ENCODE assay signal across 8 mouse cellular contexts in the genomic region with DNA sequence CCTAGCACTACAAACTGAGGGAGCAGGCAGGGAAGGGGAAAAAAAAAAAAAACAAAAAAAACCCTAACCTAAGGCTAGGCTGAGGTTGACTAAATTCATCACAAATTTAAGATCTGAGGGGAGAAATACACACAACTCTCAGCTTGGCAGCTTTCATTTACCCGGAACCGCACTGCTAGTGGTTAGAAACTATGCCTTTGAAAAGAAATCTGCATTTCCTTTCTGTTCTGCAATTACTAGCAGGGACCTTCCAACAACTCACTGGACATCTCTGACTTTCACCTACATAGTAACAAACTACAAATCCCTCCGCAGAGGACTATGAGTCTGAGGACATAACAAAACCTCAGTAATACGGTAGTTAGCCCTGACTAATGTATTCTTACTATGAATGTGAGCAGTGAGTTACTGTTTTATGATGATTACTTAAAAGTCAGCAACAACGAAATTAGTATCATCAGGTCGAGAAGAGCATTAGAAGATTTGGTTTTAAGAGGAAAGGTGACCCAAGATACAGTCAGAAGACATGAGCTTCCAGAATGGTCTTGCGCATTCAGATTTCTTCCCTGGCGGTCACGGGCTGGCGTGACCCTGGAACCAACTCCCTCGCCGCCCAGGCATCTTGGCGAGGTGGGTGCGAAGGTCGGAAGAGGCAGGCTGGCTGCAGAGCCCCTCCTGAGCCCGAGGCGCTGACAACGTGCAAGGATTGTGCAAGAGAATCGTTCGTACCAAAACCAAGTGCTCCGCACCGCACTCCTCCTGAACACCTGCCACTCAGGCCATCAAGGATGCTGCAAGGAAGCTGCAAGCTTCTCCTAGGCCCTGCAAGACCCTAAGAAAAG. TPM values are rescaled to one million over a fixed set of nuclear protein-coding genes. Genes with fewer than 3 reads are reported as not detected.
DNase-seq lines count a peak whose midpoint lies in the region; ATAC-seq and TF ChIP-seq lines count a peak whose summit lies in the region.

No protein-coding gene starts in this region.

- intact Hi-C loops in heart, adult 2 months (cut with DNase I), result loop anchor here (1.0 to 5.0 kb wide), 3 partner anchors 14 to 261 kb away; partner anchors contain the start of genes Elmod2 and Tecr
- intact Hi-C loops in heart, postnatal 25 days (cut with DNase I), result no loop called here

- no peaks in the 10 kb centered on the region; the same call in 1 of the 2 replicates for H3K4me1 ChIP-seq in heart, adult 2 months (ENCODE audit: control insufficient read depth, insufficient read depth, low read length)
- peaks cover 26% of the 10 kb centered on the region for H3K4me1 ChIP-seq in embryonic facial prominence, embryonic 15.5 days
- H3K4me1 ChIP-seq in limb, embryonic 12.5 days (replicated peaks), result peaks cover 30% of the 10 kb centered on the region

- H3K27ac ChIP-seq in heart, adult 2 months, result peak overlapping the region; percentile 67
- peak overlapping the region; percentile 90 for H3K27ac ChIP-seq in embryonic facial prominence, embryonic 15.5 days (replicated peaks)
- H3K27ac ChIP-seq in limb, embryonic 12.5 days, result peak overlapping the region; percentile 90

- H3ac ChIP-seq in C2C12 (ENCODE audit: control insufficient read depth, insufficient read length, low read depth), result peak overlapping the region; percentile 61

- H3K36me3 ChIP-seq in heart, adult 2 months (ENCODE audit: control insufficient read depth, insufficient read depth, low read length), result peaks cover 4% of the 10 kb centered on the region
- no peaks in the 10 kb centered on the region for H3K36me3 ChIP-seq in C2C12 (ENCODE audit: control insufficient read depth, insufficient read depth)
- H3K36me3 ChIP-seq in embryonic facial prominence, embryonic 15.5 days, result 0 out of 2 replicates have a peak, but pooled peaks cover under 1% of the 10 kb centered on the region
- H3K36me3 ChIP-seq in limb, embryonic 12.5 days, result peaks cover 28% of the 10 kb centered on the region

- WGBS in heart, adult 2 months, result 4% methylated on average over 22 of the region's 22 CpGs
- WGBS in embryonic facial prominence, embryonic 15.5 days, result 2% methylated on average over 22 of the region's 22 CpGs
- WGBS in limb, embryonic 12.5 days, result 7% methylated on average over 22 of the region's 22 CpGs

- no peak for TF ChIP-seq EP300 in heart, adult 2 months (IDR thresholded peaks at IDR 0.05; ENCODE audit: insufficient read depth, low read depth, low read length)

- DNase-seq in heart, adult 2 months, result no peak
- no peak for DNase-seq in heart, postnatal 25 days (ENCODE audit: low spot score)
- DNase-seq in retina, postnatal 1 day, result peak; percentile 16
- DNase-seq in spleen, postnatal 36 days (ENCODE audit: low spot score in 2 of 2), result no peak
- no peak for DNase-seq in ovary, adult 18-20 months (ENCODE audit: low spot score)

- H3K9me3 ChIP-seq in embryonic facial prominence, embryonic 15.5 days (replicated peaks), result no peaks in the 10 kb centered on the region
- H3K9me3 ChIP-seq in limb, embryonic 12.5 days, result no peaks in the 10 kb centered on the region

- peak overlapping the region; percentile 87 for H3K9ac ChIP-seq in heart, adult 2 months (ENCODE audit: low read depth, low read length)
- peak overlapping the region; percentile 72 for H3K9ac ChIP-seq in embryonic facial prominence, embryonic 15.5 days
- peak overlapping the region; percentile 91 for H3K9ac ChIP-seq in limb, embryonic 12.5 days (replicated peaks)

- no peaks in the 10 kb centered on the region for H3K27me3 ChIP-seq in heart, adult 2 months (ENCODE audit: control insufficient read depth, insufficient read depth, low read length)
- H3K27me3 ChIP-seq in C2C12 (ENCODE audit: control insufficient read depth, insufficient read depth, insufficient read length), result no peaks in the 10 kb centered on the region
- H3K27me3 ChIP-seq in embryonic facial prominence, embryonic 15.5 days, result no peaks in the 10 kb centered on the region
- H3K27me3 ChIP-seq in limb, embryonic 12.5 days, result no peaks in the 10 kb centered on the region

- no peak for ATAC-seq in embryonic facial prominence, embryonic 15.5 days (ENCODE audit: insufficient number of reproducible peaks, low FRiP score, low TSS enrichment, low read depth)
- no peak for ATAC-seq in limb, embryonic 12.5 days (ENCODE audit: insufficient number of reproducible peaks, insufficient read depth, low FRiP score, low TSS enrichment, low read depth)

- H3K4me3 ChIP-seq in heart, adult 2 months, result peak overlapping the region; percentile 61
- peak overlapping the region; percentile 57 for H3K4me3 ChIP-seq in C2C12 (ENCODE audit: insufficient read depth, poor library complexity, severe bottlenecking)
- H3K4me3 ChIP-seq in embryonic facial prominence, embryonic 15.5 days (replicated peaks), result peak overlapping the region; percentile 61
- H3K4me3 ChIP-seq in limb, embryonic 12.5 days (replicated peaks), result peak overlapping the region; percentile 86

- H3K79me3 ChIP-seq in C2C12 (ENCODE audit: low read depth), result peaks cover 28% of the 10 kb centered on the region

- H3K79me2 ChIP-seq in heart, adult 2 months (replicated peaks; ENCODE audit: control insufficient read depth, insufficient read depth, low read length), result 0 out of 2 replicates have a peak, but pooled peaks cover 1% of the 10 kb centered on the region
- H3K79me2 ChIP-seq in C2C12 (ENCODE audit: control insufficient read depth, insufficient read depth), result peaks cover 55% of the 10 kb centered on the region

- peak overlapping the region; percentile 77 for H3K4me2 ChIP-seq in embryonic facial prominence, embryonic 15.5 days (replicated peaks)
- peak overlapping the region; percentile 86 for H3K4me2 ChIP-seq in limb, embryonic 12.5 days

- no peak for TF ChIP-seq POLR2A in heart, adult 2 months (IDR thresholded peaks at IDR 0.05; ENCODE audit: insufficient read depth, low read depth, low read length)

- no peak for TF ChIP-seq CTCF in heart, adult 2 months (IDR thresholded peaks at IDR 0.05)
- no peak for TF ChIP-seq CTCF in C2C12 (IDR thresholded peaks at IDR 0.05; ENCODE audit: control insufficient read depth, insufficient read depth, insufficient read length)

TF ChIP-seq in C2C12, 6 proteins besides CTCF, POLR2A, EP300 and RAD21:
- TF ChIP-seq USF1 (IDR thresholded peaks at IDR 0.05; ENCODE audit: low read depth) (no peak), CEBPB (IDR thresholded peaks at IDR 0.05; ENCODE audit: low read depth) (peak; percentile 50)

RNA-seq across cellular contexts. Expression of gene Tecr, which starts 14.2 kb away (rescaled TPM):
- total RNA-seq in heart, adult 2 months (2021), result 100 to 1,000 TPM; 445 to 505 TPM
- polyA plus RNA-seq in heart, adult 2 months (2012; rRNA removed), result 772 and 935 TPM in 2 replicates
- 100 to 1,000 TPM; 381 to 389 TPM for total RNA-seq in heart, postnatal 25 days (2021)
- polyA plus RNA-seq in C2C12 (2012; fragmentation: generic; extraction: Trizol), result 193 TPM
- polyA plus RNA-seq in embryonic facial prominence, embryonic 15.5 days (2015; fragmentation: Nextera tagmentation; extraction: Ambion mirVana), result 540 and 549 TPM in 2 replicates
- 577 and 580 TPM in 2 replicates for polyA plus RNA-seq in limb, embryonic 12.5 days (2016; fragmentation: Nextera tagmentation; extraction: Ambion mirVana)

RNA-seq across cellular contexts. Expression of gene Dnajb1, which starts 14.4 kb away (rescaled TPM):
- total RNA-seq in heart, adult 2 months (2021), result 10 to 100 TPM; 11.3 to 16.8 TPM
- polyA plus RNA-seq in heart, adult 2 months (2012; rRNA removed), result 13.4 and 17.4 TPM in 2 replicates
- 10 to 100 TPM; 10.4 to 17.6 TPM for total RNA-seq in heart, postnatal 25 days (2021)
- polyA plus RNA-seq in C2C12 (2012; fragmentation: generic; extraction: Trizol), result 41.0 TPM
- polyA plus RNA-seq in embryonic facial prominence, embryonic 15.5 days (2015; fragmentation: Nextera tagmentation; extraction: Ambion mirVana), result 75.2 and 76.6 TPM in 2 replicates
- polyA plus RNA-seq in limb, embryonic 12.5 days (2016; fragmentation: Nextera tagmentation; extraction: Ambion mirVana), result 68.4 and 72.8 TPM in 2 replicates

RNA-seq across cellular contexts. Expression of gene Ndufb7, which starts 27.1 kb away (rescaled TPM):
- total RNA-seq in heart, adult 2 months (2021), result 100 to 1,000 TPM; 620 to 733 TPM
- 1,081 and 1,159 TPM in 2 replicates for polyA plus RNA-seq in heart, adult 2 months (2012; rRNA removed)
- 100 to 1,000 TPM; 752 to 766 TPM for total RNA-seq in heart, postnatal 25 days (2021)
- polyA plus RNA-seq in C2C12 (2012; fragmentation: generic; extraction: Trizol), result 302 TPM
- polyA plus RNA-seq in embryonic facial prominence, embryonic 15.5 days (2015; fragmentation: Nextera tagmentation; extraction: Ambion mirVana), result 285 and 288 TPM in 2 replicates
- polyA plus RNA-seq in limb, embryonic 12.5 days (2016; fragmentation: Nextera tagmentation; extraction: Ambion mirVana), result 302 and 305 TPM in 2 replicates

RNA-seq across cellular contexts. Expression of gene Olfr370, which starts 58.0 kb away (rescaled TPM):
- not detected for total RNA-seq in heart, adult 2 months (2021)
- not detected in 2 replicates for polyA plus RNA-seq in heart, adult 2 months (2012; rRNA removed)
- total RNA-seq in heart, postnatal 25 days (2021), result not detected
- polyA plus RNA-seq in C2C12 (2012; fragmentation: generic; extraction: Trizol), result not detected
- 0.14 and 0.36 TPM in 2 replicates for polyA plus RNA-seq in embryonic facial prominence, embryonic 15.5 days (2015; fragmentation: Nextera tagmentation; extraction: Ambion mirVana)
- not detected in 2 replicates for polyA plus RNA-seq in limb, embryonic 12.5 days (2016; fragmentation: Nextera tagmentation; extraction: Ambion mirVana)

RNA-seq across cellular contexts. Expression of gene Gipc1, which starts 58.9 kb away (rescaled TPM):
- total RNA-seq in heart, adult 2 months (2021), result 10 to 100 TPM; 23.8 to 25.6 TPM
- polyA plus RNA-seq in heart, adult 2 months (2012; rRNA removed), result 22.3 and 27.7 TPM in 2 replicates
- total RNA-seq in heart, postnatal 25 days (2021), result 10 to 100 TPM; 27.3 to 29.9 TPM
- 81.8 TPM for polyA plus RNA-seq in C2C12 (2012; fragmentation: generic; extraction: Trizol)
- polyA plus RNA-seq in embryonic facial prominence, embryonic 15.5 days (2015; fragmentation: Nextera tagmentation; extraction: Ambion mirVana), result 180 and 192 TPM in 2 replicates
- 179 and 185 TPM in 2 replicates for polyA plus RNA-seq in limb, embryonic 12.5 days (2016; fragmentation: Nextera tagmentation; extraction: Ambion mirVana)
